Mouse (Mus musculus) midbrain, embryonic 15.5 days (tissue): ENCODE measurements at regions not wholly inside any gene's neighbourhood (a gene's known extent, or its start where the extent isn't known, plus 50 kb on each side); places are given as distances from the start of the nearest gene placed in this dataset.

Experiments
- ATAC-seq: fragments of 200-750 bp; cut with Nextera tagmentation; replicated peaks from 2 replicates; pipeline ENCODE4 v1.8.0; 2017; ENCODE audit warnings: moderate TSS enrichment
- H3K27ac ChIP-seq: fragments of 300-500 bp; sonication (generic); 2 replicates; pipeline ENCODE4 v1.5.1; 2015; ENCODE audit warnings: mild to moderate bottlenecking, inconsistent platforms
- H3K27me3 ChIP-seq: fragments of 300-500 bp; sonication (generic); replicated peaks from 2 replicates; pipeline ENCODE4 v1.6.1; 2015; ENCODE audit warnings: inconsistent platforms
- H3K36me3 ChIP-seq: fragments of 300-500 bp; sonication (generic); replicated peaks from 2 replicates; pipeline ENCODE4 v1.6.1; 2015; ENCODE audit warnings: inconsistent platforms
- H3K4me1 ChIP-seq: fragments of 300-500 bp; sonication (generic); 2 replicates; pipeline ENCODE4 v1.6.1; 2015; ENCODE audit warnings: inconsistent platforms
- H3K4me2 ChIP-seq: fragments of 300-500 bp; sonication (generic); 2 replicates; pipeline ENCODE4 v1.6.1; 2015; ENCODE audit warnings: inconsistent platforms, mild to moderate bottlenecking, moderate library complexity
- H3K4me3 ChIP-seq: fragments of 300-500 bp; sonication (generic); 2 replicates; pipeline ENCODE4 v1.5.1; 2015; ENCODE audit warnings: mild to moderate bottlenecking, inconsistent platforms
- H3K9ac ChIP-seq: fragments of 300-500 bp; sonication (generic); 2 replicates; pipeline ENCODE4 v1.6.1; 2015; ENCODE audit warnings: mild to moderate bottlenecking, inconsistent platforms
- H3K9me3 ChIP-seq: fragments of 300-500 bp; sonication (generic); 2 replicates; pipeline ENCODE4 v1.6.1; 2016; ENCODE audit warnings: inconsistent platforms
- WGBS: fragments of 180-500 bp; shearing (Covaris S2); methylation state at CpG from one replicate; pipeline ENCODE4 v1.1.7; 2015; ENCODE audit warnings: mixed read lengths; 5-methylcytosine and 5-hydroxymethylcytosine counted together

DNA sequence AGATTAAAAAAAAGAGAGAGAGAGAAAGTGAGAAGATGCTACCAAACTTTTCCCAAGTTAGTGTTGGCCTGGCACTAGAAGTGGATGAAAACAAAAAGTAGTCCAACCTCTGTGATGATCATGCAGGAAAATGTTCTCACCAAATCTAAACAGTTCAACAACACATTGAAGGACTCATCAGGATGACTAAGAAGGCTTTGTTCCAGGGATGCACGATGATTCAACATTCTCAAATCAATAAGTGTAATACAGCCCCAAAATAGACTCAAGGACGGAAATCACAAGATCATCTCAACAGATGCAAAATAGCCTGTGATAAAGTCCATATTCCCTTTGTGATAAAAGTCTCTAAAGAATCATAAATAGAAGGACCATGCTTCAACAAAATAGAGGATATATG is 106.3 kb downstream of the Cysltr2 start:
- Histone ChIP-seq H3K27ac (no peak overlapping the region), H3K4me3 (no peak overlapping the region)

DNA sequence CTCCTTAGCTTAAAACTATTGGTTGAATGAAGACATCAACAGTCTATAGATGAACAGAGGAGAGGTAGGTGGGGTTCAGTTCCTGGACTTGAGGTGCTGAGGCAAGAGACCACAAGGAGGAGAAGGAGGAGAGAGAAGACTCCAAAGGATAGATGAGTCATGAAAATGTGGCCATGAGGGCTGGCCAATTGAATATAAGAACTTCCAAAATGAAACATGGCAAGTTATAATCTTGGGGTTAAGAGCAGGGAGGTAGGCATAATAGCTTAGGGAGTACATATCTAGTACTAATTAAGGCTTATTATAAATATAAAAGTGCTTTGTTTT is 109.9 kb downstream of the Cysltr2 start:
- Histone ChIP-seq H3K9ac (no peak overlapping the region), H3K36me3 (no peaks in the 10 kb centered on the region), H3K27ac (no peak overlapping the region), H3K9me3 (no peaks in the 10 kb centered on the region), H3K27me3 (no peaks in the 10 kb centered on the region), H3K4me3 (no peak overlapping the region), H3K4me1 (no peaks in the 10 kb centered on the region), H3K4me2 (no peak overlapping the region)
- no peak for ATAC-seq

More for the DNA sequence above, 106.3 kb downstream of the Cysltr2 start:
- no peaks in the 10 kb centered on the region for H3K27me3 ChIP-seq
- H3K36me3 ChIP-seq = no peaks in the 10 kb centered on the region
- no peaks in the 10 kb centered on the region for H3K9me3 ChIP-seq
- no peak for ATAC-seq
- H3K9ac ChIP-seq = no peak overlapping the region
- WGBS = 87% methylated on average over 2 of the region's 2 CpGs
- H3K4me1 ChIP-seq = no peaks in the 10 kb centered on the region
- no peak overlapping the region for H3K4me2 ChIP-seq

DNA sequence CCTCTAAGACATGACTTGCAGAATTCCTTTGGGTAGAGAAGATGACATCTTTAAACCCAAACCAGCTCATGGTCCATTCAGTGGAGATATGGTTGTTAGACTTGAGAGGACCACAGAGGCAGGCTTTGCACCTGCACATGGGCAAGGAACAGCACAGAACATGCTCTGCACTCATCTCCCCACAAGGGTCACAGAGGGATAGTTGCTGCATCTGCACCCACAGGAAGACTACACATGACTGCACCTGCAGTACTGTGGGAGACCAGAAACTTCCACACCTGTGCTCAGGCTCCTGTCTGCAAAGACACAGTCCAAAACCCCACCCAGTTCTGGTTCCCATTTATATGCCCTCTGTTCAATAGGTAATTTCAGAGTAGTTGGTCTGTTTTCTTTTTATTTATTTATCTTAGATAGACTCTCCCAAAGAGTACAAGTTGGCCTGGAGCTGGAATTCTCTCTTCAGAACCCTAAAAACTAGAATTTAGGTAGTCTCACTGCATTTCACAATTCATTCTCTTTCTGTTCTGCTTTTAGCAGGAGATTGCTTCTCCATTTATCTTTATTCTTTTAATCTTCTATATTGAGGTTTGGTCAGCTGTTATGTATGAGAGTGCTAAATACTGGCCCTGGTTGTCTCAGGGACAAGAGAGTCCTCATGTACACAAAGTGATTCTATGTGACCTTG is 110.4 kb downstream of the Cysltr2 start:
- H3K9me3 ChIP-seq = no peaks in the 10 kb centered on the region
- no peak overlapping the region for H3K9ac ChIP-seq
- no peak for ATAC-seq
- no peak overlapping the region for H3K4me3 ChIP-seq
- no peaks in the 10 kb centered on the region for H3K36me3 ChIP-seq
- H3K27me3 ChIP-seq = no peaks in the 10 kb centered on the region
- H3K27ac ChIP-seq = no peak overlapping the region
- H3K4me2 ChIP-seq = no peak overlapping the region
- H3K4me1 ChIP-seq = no peaks in the 10 kb centered on the region

DNA sequence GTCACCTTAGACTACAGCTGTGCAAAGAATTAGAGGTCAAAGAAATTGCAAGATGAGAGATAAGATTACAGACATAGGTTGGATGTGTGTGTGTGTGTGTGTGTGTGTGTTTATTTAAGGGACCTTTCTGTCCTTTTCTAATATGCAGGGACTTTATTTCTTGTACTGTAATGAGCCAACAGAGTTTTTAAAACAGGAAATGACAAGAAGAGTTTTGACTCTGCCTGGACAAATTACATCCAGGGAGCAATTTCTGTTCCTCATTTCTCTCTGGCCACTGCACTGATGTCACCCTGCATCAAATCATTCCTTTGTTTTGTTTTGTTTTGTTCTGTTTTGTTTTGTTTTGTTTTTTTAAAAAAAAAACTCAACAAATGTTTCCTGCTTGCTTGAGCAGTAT is 115.3 kb downstream of the Cysltr2 start:
- ATAC-seq = no peak
- Histone ChIP-seq H3K27me3 (no peaks in the 10 kb centered on the region), H3K9ac (no peak overlapping the region)

DNA sequence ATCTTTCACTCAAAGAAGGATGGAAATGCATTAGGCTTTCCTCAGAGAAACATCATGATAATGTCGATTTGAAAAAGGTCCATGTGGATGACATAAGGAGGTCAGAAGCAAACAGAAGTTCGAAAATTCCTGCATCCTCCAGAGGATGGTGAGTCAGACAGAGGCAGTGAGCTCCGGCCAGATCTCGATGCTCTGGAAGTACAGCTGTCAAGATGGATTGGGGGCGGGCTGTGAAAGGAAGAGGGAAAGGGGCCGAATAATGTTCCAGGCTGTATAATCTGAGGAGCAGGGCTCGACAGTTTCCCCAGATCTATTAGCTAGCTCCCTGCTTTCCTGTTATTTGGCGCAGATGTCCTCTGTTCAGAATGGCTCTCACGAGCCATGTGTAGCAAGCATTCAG is 116.6 kb downstream of the Cysltr2 start:
- no peak overlapping the region for H3K27ac ChIP-seq
- H3K9ac ChIP-seq = no peak overlapping the region
- H3K36me3 ChIP-seq = no peaks in the 10 kb centered on the region
- H3K4me1 ChIP-seq = no peaks in the 10 kb centered on the region
- no peak overlapping the region for H3K4me2 ChIP-seq
- ATAC-seq = no peak
- no peaks in the 10 kb centered on the region for H3K27me3 ChIP-seq
- no peak overlapping the region for H3K4me3 ChIP-seq
- H3K9me3 ChIP-seq = no peaks in the 10 kb centered on the region
- 76% methylated on average over 9 of the region's 9 CpGs for WGBS

More for the DNA sequence above, 115.3 kb downstream of the Cysltr2 start:
- Histone ChIP-seq H3K27ac (no peak overlapping the region), H3K4me1 (no peaks in the 10 kb centered on the region), H3K36me3 (no peaks in the 10 kb centered on the region), H3K4me2 (no peak overlapping the region), H3K4me3 (no peak overlapping the region), H3K9me3 (no peaks in the 10 kb centered on the region)

DNA sequence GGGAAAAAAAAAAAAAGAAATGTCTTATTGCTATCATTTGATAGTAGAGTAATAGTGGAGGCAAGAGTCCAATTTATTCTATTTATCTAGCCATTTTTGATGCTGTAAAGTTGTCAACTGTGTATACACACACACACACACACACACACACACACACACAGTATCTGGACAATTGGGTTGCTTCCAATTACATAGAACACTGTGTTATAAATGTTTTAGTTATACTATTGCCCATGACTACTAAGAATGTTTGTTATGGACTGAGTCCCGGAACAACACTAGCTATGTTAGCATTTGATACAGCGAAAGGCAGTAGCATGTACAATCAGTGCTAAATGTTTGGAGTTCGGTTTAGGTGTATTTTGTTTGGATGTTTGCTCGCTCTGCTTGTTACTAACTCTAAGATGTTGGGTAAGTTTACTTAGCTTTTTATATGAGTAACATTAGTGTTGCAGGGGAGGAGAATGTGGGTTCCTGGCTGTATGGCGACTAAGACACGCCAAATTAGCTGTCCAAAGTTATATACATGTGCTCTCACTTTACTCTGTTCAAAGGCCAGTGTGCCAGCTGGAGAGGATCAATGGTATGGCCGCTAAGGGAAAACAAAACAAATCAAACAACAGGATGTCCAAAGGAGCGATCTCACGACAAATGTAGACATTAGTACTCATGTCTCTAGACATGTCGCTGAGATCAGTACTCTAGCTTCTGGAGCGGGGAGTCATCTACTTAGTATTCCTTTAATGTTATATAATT is 147.6 kb downstream of the Cysltr2 start:
- Histone ChIP-seq H3K4me1 (no peaks in the 10 kb centered on the region), H3K9ac (no peak overlapping the region), H3K9me3 (no peaks in the 10 kb centered on the region), H3K27ac (no peak overlapping the region), H3K4me3 (no peak overlapping the region), H3K27me3 (no peaks in the 10 kb centered on the region), H3K4me2 (no peak overlapping the region), H3K36me3 (no peaks in the 10 kb centered on the region)
- 88% methylated on average over 11 of the region's 11 CpGs for WGBS
- no peak for ATAC-seq

DNA sequence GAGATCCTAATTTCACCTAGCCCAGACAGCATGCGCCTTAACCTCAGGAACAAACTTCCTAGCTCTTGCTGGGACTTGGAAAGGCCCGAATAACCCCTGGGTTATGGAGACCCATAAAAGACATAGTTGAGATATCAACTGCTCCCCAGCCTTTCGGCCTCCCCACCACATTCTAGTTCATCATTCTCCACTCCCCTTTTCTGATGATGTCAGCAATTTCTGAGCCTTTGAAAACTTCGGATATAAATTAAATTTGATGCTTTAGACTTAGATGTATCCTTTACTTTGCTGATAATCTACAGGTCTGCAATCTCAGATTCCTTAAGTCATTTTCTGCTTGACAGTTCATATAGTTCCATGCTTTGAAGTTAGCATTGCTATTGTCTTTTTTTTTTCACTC is 149.3 kb downstream of the Cysltr2 start:
- no peak for ATAC-seq
- H3K27ac ChIP-seq = no peak overlapping the region
- WGBS = 90% methylated on average over 4 of the region's 4 CpGs

DNA sequence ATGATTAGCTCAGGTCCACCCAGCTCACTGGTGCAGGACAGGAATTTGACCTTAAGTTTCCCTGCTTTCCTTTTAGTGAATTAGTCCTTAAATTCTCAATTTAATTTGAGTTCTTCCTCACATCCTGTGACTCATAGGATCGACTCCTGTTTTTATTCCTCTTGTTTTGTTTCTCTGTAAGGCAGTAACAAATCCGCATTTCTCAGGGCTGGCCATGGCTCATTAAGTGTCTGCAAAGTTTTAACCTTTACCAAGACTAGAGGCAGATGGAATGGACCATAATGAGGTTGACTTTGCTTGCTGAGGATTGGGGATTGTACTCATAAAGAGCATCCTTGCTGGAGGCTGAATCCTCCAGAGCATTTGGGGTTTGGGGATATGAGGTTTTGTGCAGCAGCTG is 156.6 kb downstream of the Cysltr2 start:
- no peak for ATAC-seq

More for the DNA sequence above, 149.3 kb downstream of the Cysltr2 start:
- no peaks in the 10 kb centered on the region for H3K9me3 ChIP-seq
- no peak overlapping the region for H3K4me2 ChIP-seq
- no peaks in the 10 kb centered on the region for H3K36me3 ChIP-seq
- H3K27me3 ChIP-seq = no peaks in the 10 kb centered on the region
- no peaks in the 10 kb centered on the region for H3K4me1 ChIP-seq
- H3K4me3 ChIP-seq = no peak overlapping the region
- no peak overlapping the region for H3K9ac ChIP-seq

DNA sequence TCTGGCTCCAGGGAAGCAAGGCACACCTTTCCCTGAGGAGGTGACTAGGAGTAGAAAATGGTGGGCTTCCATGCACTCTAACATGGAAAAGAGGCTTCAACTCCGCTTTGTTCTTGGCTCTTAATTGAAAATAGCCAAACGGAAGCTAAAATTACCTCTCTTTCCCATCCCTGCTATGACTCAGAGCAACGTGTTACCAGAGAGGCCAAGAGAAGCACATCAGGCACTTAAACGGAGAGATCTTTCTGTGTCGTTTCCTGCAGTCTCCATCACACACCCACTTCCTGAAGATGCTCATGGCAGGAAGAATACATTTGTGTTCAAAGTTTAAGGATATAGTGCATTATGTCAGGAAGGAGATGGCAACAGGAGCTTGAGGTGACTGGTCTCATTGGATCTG is 159.3 kb downstream of the Cysltr2 start:
- 80% methylated on average over 5 of the region's 5 CpGs for WGBS
- H3K4me2 ChIP-seq = no peak overlapping the region
- H3K27me3 ChIP-seq = no peaks in the 10 kb centered on the region
- H3K4me3 ChIP-seq = no peak overlapping the region
- no peaks in the 10 kb centered on the region for H3K4me1 ChIP-seq
- H3K36me3 ChIP-seq = no peaks in the 10 kb centered on the region
- ATAC-seq = no peak
- H3K9ac ChIP-seq = no peak overlapping the region
- no peaks in the 10 kb centered on the region for H3K9me3 ChIP-seq
- H3K27ac ChIP-seq = no peak overlapping the region

More for the DNA sequence above, 156.6 kb downstream of the Cysltr2 start:
- H3K27ac ChIP-seq = no peak overlapping the region
- WGBS = 88% methylated on average over 2 of the region's 2 CpGs
- no peak overlapping the region for H3K4me2 ChIP-seq
- no peak overlapping the region for H3K4me3 ChIP-seq
- H3K9me3 ChIP-seq = no peaks in the 10 kb centered on the region
- no peaks in the 10 kb centered on the region for H3K4me1 ChIP-seq
- H3K27me3 ChIP-seq = no peaks in the 10 kb centered on the region
- H3K9ac ChIP-seq = no peak overlapping the region
- no peaks in the 10 kb centered on the region for H3K36me3 ChIP-seq

DNA sequence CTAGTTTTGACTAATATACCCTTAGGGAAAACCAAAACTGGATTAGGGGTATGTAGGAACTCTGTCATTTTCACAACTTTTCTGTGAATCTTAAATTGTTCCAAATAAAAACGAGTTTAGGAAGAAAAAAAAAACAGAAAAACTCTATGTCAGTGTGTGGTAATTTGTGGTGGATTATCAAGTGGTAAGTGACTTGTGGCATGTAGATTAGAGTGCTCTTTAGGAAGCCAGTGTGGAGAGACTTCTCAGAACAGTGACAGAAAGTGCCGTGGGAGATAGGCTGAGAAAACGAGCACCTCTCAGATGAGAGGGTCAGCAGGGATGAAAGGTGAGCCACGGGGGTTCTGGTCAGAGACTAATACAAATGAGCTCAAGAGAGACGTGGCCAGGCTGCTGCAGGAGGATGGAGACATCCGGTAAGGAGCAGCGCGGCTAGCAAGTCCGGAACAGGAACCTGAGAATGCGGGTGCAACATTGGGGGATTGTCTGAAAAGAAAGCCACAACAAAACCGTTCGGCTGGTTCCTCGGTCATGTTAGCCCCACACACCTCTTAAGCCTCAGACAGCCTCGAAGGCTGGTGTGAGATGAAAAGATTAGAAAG is 161.3 kb downstream of the Cysltr2 start:
- Histone ChIP-seq H3K9me3 (no peaks in the 10 kb centered on the region), H3K4me3 (no peak overlapping the region), H3K4me1 (no peaks in the 10 kb centered on the region), H3K27me3 (no peaks in the 10 kb centered on the region), H3K9ac (no peak overlapping the region), H3K36me3 (no peaks in the 10 kb centered on the region), H3K4me2 (no peak overlapping the region), H3K27ac (no peak overlapping the region)
- no peak for ATAC-seq
- WGBS = 54% methylated on average over 14 of the region's 14 CpGs

DNA sequence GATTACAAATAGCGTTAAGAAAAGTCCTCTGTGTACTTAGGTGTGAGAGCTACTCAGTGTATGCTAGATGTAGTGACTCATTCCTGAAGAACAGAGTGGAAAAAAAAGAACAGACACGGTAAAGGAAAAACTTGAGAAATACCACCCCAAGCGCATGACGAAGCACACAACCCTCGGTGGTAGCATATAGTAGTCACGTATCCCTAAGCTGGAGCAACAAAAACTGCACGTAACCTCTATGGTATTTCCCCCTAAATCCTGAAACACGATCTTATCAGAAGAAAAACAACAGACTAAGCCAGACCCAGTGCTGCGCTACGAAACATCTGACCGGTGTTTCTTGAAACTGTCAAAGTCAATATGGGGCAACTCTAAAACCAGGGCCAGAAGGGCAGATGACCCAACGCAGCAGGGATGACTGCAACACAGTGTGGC is 162.0 kb downstream of the Cysltr2 start:
- Histone ChIP-seq H3K9ac (no peak overlapping the region), H3K9me3 (no peaks in the 10 kb centered on the region), H3K4me3 (no peak overlapping the region), H3K27me3 (no peaks in the 10 kb centered on the region), H3K27ac (no peak overlapping the region), H3K4me1 (no peaks in the 10 kb centered on the region), H3K36me3 (no peaks in the 10 kb centered on the region), H3K4me2 (no peak overlapping the region)
- ATAC-seq = no peak
- WGBS = 87% methylated on average over 12 of the region's 12 CpGs

DNA sequence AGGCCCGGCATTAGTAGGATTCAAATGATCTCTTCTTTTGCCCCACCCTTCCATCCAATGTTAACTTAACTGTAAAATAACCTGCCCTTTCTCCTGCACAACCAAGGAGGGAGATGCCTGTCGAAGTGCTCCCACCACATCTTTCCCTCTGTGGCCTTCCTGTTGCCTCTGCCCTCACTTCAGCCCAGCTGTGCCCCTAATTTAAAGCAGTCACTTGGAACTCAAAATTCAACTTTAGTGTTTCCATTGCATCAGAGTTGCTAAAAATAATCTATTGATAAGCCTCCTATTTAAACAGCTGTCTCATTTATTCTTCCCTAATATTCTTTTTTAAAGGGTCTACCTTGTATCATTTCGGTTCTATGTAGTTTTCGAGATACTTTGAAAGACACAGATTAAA is 163.1 kb downstream of the Cysltr2 start:
- WGBS = 91% methylated on average over 4 of the region's 4 CpGs
- no peak overlapping the region for H3K4me3 ChIP-seq
- no peak for ATAC-seq
- H3K27me3 ChIP-seq = no peaks in the 10 kb centered on the region
- no peaks in the 10 kb centered on the region for H3K9me3 ChIP-seq
- H3K27ac ChIP-seq = no peak overlapping the region
- no peaks in the 10 kb centered on the region for H3K36me3 ChIP-seq
- no peak overlapping the region for H3K9ac ChIP-seq
- H3K4me2 ChIP-seq = no peak overlapping the region
- no peaks in the 10 kb centered on the region for H3K4me1 ChIP-seq

DNA sequence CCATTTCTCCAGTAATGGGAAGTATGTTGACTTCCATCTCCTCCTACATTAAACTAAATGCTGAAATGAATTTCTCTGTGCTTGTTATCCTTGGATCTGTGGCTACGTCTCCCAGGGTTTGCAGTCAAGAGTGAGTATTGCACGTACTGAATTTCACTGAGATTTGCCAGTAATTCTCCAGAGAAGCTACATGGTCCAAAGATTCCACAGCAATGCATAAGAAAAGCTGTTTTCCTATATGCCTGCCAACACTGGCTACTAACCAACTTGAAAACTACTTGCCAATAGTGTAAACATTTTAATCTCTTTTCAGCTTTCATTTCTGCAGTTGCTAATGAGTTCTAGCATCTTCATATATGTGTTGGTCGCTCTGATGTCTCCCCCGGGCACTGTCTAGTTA is 164.4 kb downstream of the Cysltr2 start:
- Histone ChIP-seq H3K36me3 (no peaks in the 10 kb centered on the region), H3K4me1 (no peaks in the 10 kb centered on the region), H3K4me3 (no peak overlapping the region), H3K27me3 (no peaks in the 10 kb centered on the region), H3K9me3 (no peaks in the 10 kb centered on the region), H3K27ac (no peak overlapping the region), H3K9ac (no peak overlapping the region), H3K4me2 (no peak overlapping the region)
- no peak for ATAC-seq
- 81% methylated on average over 4 of the region's 4 CpGs for WGBS
